Mouse (Mus musculus) liver, adult 2 months (tissue): ENCODE measurements at regions not wholly inside any gene's neighbourhood (a gene's known extent, or its start where the extent isn't known, plus 50 kb on each side); places are given as distances from the start of the nearest gene placed in this dataset.

ENCODE experiments used
- CTCF ChIP-seq: fragments of 200-500 bp; IDR thresholded peaks from 2 replicates; pipeline ENCODE4 v1.5.1; 2011; ENCODE audit warnings: low read depth, low read length, control low read depth
- POLR2A ChIP-seq: fragments of 200-500 bp; IDR thresholded peaks from 2 replicates; pipeline ENCODE4 v1.6.1; 2011; ENCODE audit warnings: low read length, control low read depth; ENCODE audit not compliant: insufficient read depth; ENCODE audit errors: extremely low read depth

DNA sequence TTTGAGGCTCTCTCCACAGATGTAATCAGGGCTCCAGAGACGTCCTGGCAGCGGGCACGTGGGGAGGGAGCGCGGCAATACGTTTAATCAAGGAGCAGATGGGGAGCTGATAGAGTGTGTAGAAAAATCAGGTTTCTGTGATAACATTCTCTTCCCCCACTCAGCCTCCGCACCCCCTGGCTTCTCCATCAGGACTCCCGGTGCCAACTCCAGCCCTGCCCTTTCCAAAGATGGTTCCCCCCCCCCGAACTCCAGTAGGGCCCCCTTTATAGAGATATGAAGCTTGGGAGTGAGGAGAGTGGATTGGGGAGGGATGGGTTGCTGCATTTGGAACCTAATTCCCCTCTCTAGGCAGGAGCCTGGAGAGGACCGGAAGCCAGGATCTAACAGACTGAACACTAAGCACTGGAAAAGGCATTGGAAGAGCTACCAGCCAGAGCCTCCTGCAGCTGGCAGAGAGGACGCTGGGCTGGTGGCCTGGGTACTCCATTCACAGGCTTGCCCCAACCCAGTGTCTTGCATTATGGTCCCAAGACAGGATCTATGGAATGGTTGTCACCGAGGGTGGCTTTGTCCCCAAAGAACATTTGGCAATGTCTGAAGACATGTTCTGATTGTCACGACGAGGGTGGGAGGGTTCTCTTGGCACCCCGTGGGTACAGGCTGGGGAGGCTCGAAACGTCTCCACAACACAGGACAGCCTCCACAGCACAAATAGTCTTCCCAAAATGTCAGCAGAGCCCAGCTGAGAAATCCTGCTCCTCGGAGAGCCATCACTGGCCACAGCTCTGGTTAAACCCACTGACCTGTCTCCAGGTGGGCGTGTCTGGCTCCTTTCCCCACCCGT, 218.2 kb upstream of the Sdk2 start:
- no peak for TF ChIP-seq POLR2A
- no peak for TF ChIP-seq CTCF
